Mouse (Mus musculus): ENCODE measurements around the gene Dlgap3. TPM values are rescaled to one million over a fixed set of nuclear protein-coding genes. Genes with fewer than 3 reads are reported as not detected.

Dlgap3 gene
- polyA plus RNA-seq (2017; shearing (Covaris generic)), result not detected

- ATAC-seq, result no peak
Observed at GRCm38 (mm10) chr4:127168914-127169345, at the start of gene Dlgap3. Gene Dlgap3 (plus strand): TSS chr4:127169204.

GRCm38 (mm10) chr4:127123391-127123790 lies 45.6 kb upstream of the Dlgap3 start, which contains the start of gene Tmem35b:
Gene Tmem35b (plus strand): TSS chr4:127123691.
- ATAC-seq, result no peak

GRCm38 (mm10) chr4:127124331-127124730 lies 44.7 kb upstream of the Dlgap3 start:
- ATAC-seq, result no peak

- peak; percentile 99 for ATAC-seq
Observed at GRCm38 (mm10) chr4:127125834-127126463, 43.1 kb upstream of the Dlgap3 start.

GRCm38 (mm10) chr4:127134687-127135086 lies 34.3 kb upstream of the Dlgap3 start:
- no peak for ATAC-seq

- ATAC-seq, result no peak
Observed at GRCm38 (mm10) chr4:127137591-127137990, 31.4 kb upstream of the Dlgap3 start.

GRCm38 (mm10) chr4:127138486-127138885 lies 30.5 kb upstream of the Dlgap3 start:
- no peak for ATAC-seq

- ATAC-seq, result no peak
Observed at GRCm38 (mm10) chr4:127150031-127150430, 19.0 kb upstream of the Dlgap3 start.

GRCm38 (mm10) chr4:127153345-127153744 lies 15.7 kb upstream of the Dlgap3 start:
- no peak for ATAC-seq

GRCm38 (mm10) chr4:127155757-127156156 lies 13.2 kb upstream of the Dlgap3 start:
- ATAC-seq, result no peak

- ATAC-seq, result no peak
Observed at GRCm38 (mm10) chr4:127157746-127158145, 11.3 kb upstream of the Dlgap3 start.

- ATAC-seq, result no peak
Observed at GRCm38 (mm10) chr4:127163926-127164325, 5.1 kb upstream of the Dlgap3 start.

- no peak for ATAC-seq
Observed at GRCm38 (mm10) chr4:127167096-127167495, 1.9 kb upstream of the Dlgap3 start.

GRCm38 (mm10) chr4:127167731-127168130 lies 1.3 kb upstream of the Dlgap3 start:
- no peak for ATAC-seq

- ATAC-seq, result peak; percentile 37
Observed at GRCm38 (mm10) chr4:127168211-127168913, 642 bp upstream of the Dlgap3 start.

GRCm38 (mm10) chr4:127169346-127170221 lies 580 bp downstream of the Dlgap3 start:
- ATAC-seq, result no peak

- ATAC-seq, result no peak
Observed at GRCm38 (mm10) chr4:127170866-127171265, 1.9 kb downstream of the Dlgap3 start.

GRCm38 (mm10) chr4:127171341-127171905 lies 2.4 kb downstream of the Dlgap3 start:
- ATAC-seq, result no peak

GRCm38 (mm10) chr4:127172119-127172518 lies 3.1 kb downstream of the Dlgap3 start:
- ATAC-seq, result no peak

- ATAC-seq, result no peak
Observed at GRCm38 (mm10) chr4:127172614-127173013, 3.6 kb downstream of the Dlgap3 start.

GRCm38 (mm10) chr4:127173461-127173860 lies 4.5 kb downstream of the Dlgap3 start:
- no peak for ATAC-seq

GRCm38 (mm10) chr4:127174075-127174899 lies 5.3 kb downstream of the Dlgap3 start:
- ATAC-seq, result no peak
